In genomic region chr15:79018191-79018590, GRCm38 (mm10) we compare ENCODE assay signal across 22 mouse cellular contexts. TPM values are rescaled to one million over a fixed set of nuclear protein-coding genes. Genes with fewer than 3 reads are reported as not detected.
DNase-seq lines count a peak whose midpoint lies in the region; ATAC-seq and TF ChIP-seq lines count a peak whose summit lies in the region.
"Had no signal": no experiment of that assay in that cellular context is flagged by ENCODE, and none has a peak within 500 bp of the region (broad histone marks: within the 10 kb centered on the region; RNA-seq: fewer than 3 reads in every experiment).

No protein-coding gene starts in this region.

- H3K4me2 ChIP-seq in hindbrain, embryonic 11.5 days (replicated peaks; ENCODE audit: low read depth, low read length), result no peak overlapping the region
- no peak overlapping the region for H3K4me2 ChIP-seq in hindbrain, embryonic 12.5 days (replicated peaks)
- H3K4me2 ChIP-seq in kidney, postnatal 0 days (ENCODE audit: low read length), result no peak overlapping the region
- no peak overlapping the region for H3K4me2 ChIP-seq in forebrain, postnatal 0 days (ENCODE audit: low read depth)
- H3K4me2 ChIP-seq: embryonic facial prominence, embryonic 12.5 days; forebrain, embryonic 13.5 days; heart, embryonic 13.5 days; hindbrain, embryonic 13.5 days had no signal

- H3K9ac ChIP-seq in hindbrain, embryonic 11.5 days (ENCODE audit: low read depth, low read length), result no peak overlapping the region
- H3K9ac ChIP-seq in hindbrain, embryonic 12.5 days, result no peak overlapping the region
- H3K9ac ChIP-seq in kidney, postnatal 0 days (ENCODE audit: low read depth, low read length), result no peak overlapping the region
- H3K9ac ChIP-seq in forebrain, postnatal 0 days, result no peak overlapping the region
- H3K9ac ChIP-seq: embryonic facial prominence, embryonic 12.5 days; forebrain, embryonic 13.5 days; heart, embryonic 13.5 days; hindbrain, embryonic 13.5 days had no signal

- H3K9me3 ChIP-seq in hindbrain, embryonic 11.5 days (ENCODE audit: control insufficient read depth, low read length), result no peaks in the 10 kb centered on the region
- no peaks in the 10 kb centered on the region for H3K9me3 ChIP-seq in hindbrain, embryonic 12.5 days (replicated peaks)
- H3K9me3 ChIP-seq in kidney, postnatal 0 days (replicated peaks; ENCODE audit: low read length), result no peaks in the 10 kb centered on the region
- H3K9me3 ChIP-seq in forebrain, postnatal 0 days (ENCODE audit: low read length), result no peaks in the 10 kb centered on the region
- H3K9me3 ChIP-seq: embryonic facial prominence, embryonic 12.5 days; forebrain, embryonic 13.5 days; heart, embryonic 13.5 days; hindbrain, embryonic 13.5 days had no signal

- H3K4me1 ChIP-seq in hindbrain, embryonic 11.5 days (replicated peaks; ENCODE audit: control insufficient read depth, insufficient read depth, low read length), result peaks cover 1% of the 10 kb centered on the region; the same call in 1 of the 2 replicates
- peaks cover 14% of the 10 kb centered on the region for H3K4me1 ChIP-seq in hindbrain, embryonic 12.5 days
- H3K4me1 ChIP-seq in kidney, postnatal 0 days (replicated peaks; ENCODE audit: insufficient read depth, low read length), result peaks cover 7% of the 10 kb centered on the region; the same call in 1 of the 2 replicates
- H3K4me1 ChIP-seq in forebrain, postnatal 0 days (ENCODE audit: insufficient read depth), result no peaks in the 10 kb centered on the region
- H3K4me1 ChIP-seq: embryonic facial prominence, embryonic 12.5 days had no signal

- WGBS in hindbrain, embryonic 11.5 days, result 46% methylated on average over 4 of the region's 4 CpGs
- 42% methylated on average over 4 of the region's 4 CpGs for WGBS in hindbrain, embryonic 12.5 days
- 12% methylated on average over 4 of the region's 4 CpGs for WGBS in kidney, postnatal 0 days
- 44% methylated on average over 4 of the region's 4 CpGs for WGBS in forebrain, postnatal 0 days

- no peak overlapping the region for H3K4me3 ChIP-seq in hindbrain, embryonic 11.5 days (ENCODE audit: low read depth, low read length)
- H3K4me3 ChIP-seq in hindbrain, embryonic 12.5 days, result no peak overlapping the region
- no peak overlapping the region for H3K4me3 ChIP-seq in kidney, postnatal 0 days (replicated peaks; ENCODE audit: low read depth, low read length)
- no peak overlapping the region for H3K4me3 ChIP-seq in forebrain, postnatal 0 days (ENCODE audit: low read depth, low read length)
- H3K4me3 ChIP-seq: embryonic facial prominence, embryonic 12.5 days; forebrain, embryonic 13.5 days; gastrocnemius, adult 2 months; heart, embryonic 13.5 days; hindbrain, embryonic 13.5 days had no signal

- TF ChIP-seq CTCF in kidney, postnatal 0 days (IDR thresholded peaks at IDR 0.05; ENCODE audit: low read depth), result no peak
- no peak for TF ChIP-seq CTCF in forebrain, postnatal 0 days (IDR thresholded peaks at IDR 0.05; ENCODE audit: low read depth)

- H3K36me3 ChIP-seq in hindbrain, embryonic 11.5 days (ENCODE audit: control insufficient read depth, insufficient read depth, low read length), result no peaks in the 10 kb centered on the region
- no peaks in the 10 kb centered on the region for H3K36me3 ChIP-seq in hindbrain, embryonic 12.5 days
- no peaks in the 10 kb centered on the region for H3K36me3 ChIP-seq in kidney, postnatal 0 days (ENCODE audit: insufficient read depth, low read length)
- no peaks in the 10 kb centered on the region for H3K36me3 ChIP-seq in forebrain, postnatal 0 days (ENCODE audit: insufficient read depth)
- H3K36me3 ChIP-seq: embryonic facial prominence, embryonic 12.5 days; heart, embryonic 13.5 days; hindbrain, embryonic 13.5 days had no signal

- ATAC-seq in hindbrain, embryonic 11.5 days (ENCODE audit: low FRiP score), result 0 out of 2 replicates have a peak, but pooled peaks have one; percentile 40
- no peak for ATAC-seq in hindbrain, embryonic 12.5 days (ENCODE audit: low FRiP score)
- ATAC-seq in kidney, postnatal 0 days (replicated peaks; ENCODE audit: low FRiP score, low read depth), result no peak; the same call in 1 of the 2 replicates
- ATAC-seq in forebrain, postnatal 0 days, result no peak
- ATAC-seq: forebrain, embryonic 13.5 days; hindbrain, postnatal 0 days had no signal

- DNase-seq in hindbrain, embryonic 11.5 days (ENCODE audit: low spot score), result no peak
- peak; percentile 74 for DNase-seq in kidney, postnatal 0 days (ENCODE audit: low spot score)
- DNase-seq in kidney, adult 9 months, result no peak
- DNase-seq in R1 (ENCODE audit: low read depth, low spot score), result peak; percentile 37
- peak; percentile 57 for DNase-seq in retina, embryonic 14.5 days (ENCODE audit: low spot score)
- DNase-seq in forebrain, postnatal 0 days, result no peak
- DNase-seq: adrenal gland, postnatal 10 days; cerebellum, adult 11 months; cerebellum, adult 8-10 months; cerebellum, postnatal 14 days; gastrocnemius, adult 2 months; gastrocnemius, postnatal 25 days; heart, adult 11 months; heart, postnatal 36 days had no signal

- H3K27ac ChIP-seq in hindbrain, embryonic 11.5 days (ENCODE audit: low read depth, low read length), result no peak overlapping the region
- H3K27ac ChIP-seq in hindbrain, embryonic 12.5 days, result no peak overlapping the region
- no peak overlapping the region for H3K27ac ChIP-seq in kidney, postnatal 0 days
- H3K27ac ChIP-seq in forebrain, postnatal 0 days (ENCODE audit: low read depth, low read length), result no peak overlapping the region
- H3K27ac ChIP-seq: embryonic facial prominence, embryonic 12.5 days; forebrain, embryonic 13.5 days; gastrocnemius, adult 2 months; heart, embryonic 13.5 days; hindbrain, embryonic 13.5 days; hindbrain, postnatal 0 days had no signal

- no peaks in the 10 kb centered on the region for H3K27me3 ChIP-seq in hindbrain, embryonic 11.5 days (ENCODE audit: control insufficient read depth, insufficient read depth, low read length)
- H3K27me3 ChIP-seq in hindbrain, embryonic 12.5 days, result no peaks in the 10 kb centered on the region; the same call in 1 of the 2 replicates
- no peaks in the 10 kb centered on the region for H3K27me3 ChIP-seq in kidney, postnatal 0 days (ENCODE audit: insufficient read depth, low read length)
- H3K27me3 ChIP-seq in forebrain, postnatal 0 days (ENCODE audit: insufficient read depth, low read length), result no peaks in the 10 kb centered on the region; the same call in 1 of the 2 replicates
- H3K27me3 ChIP-seq: embryonic facial prominence, embryonic 12.5 days; forebrain, embryonic 13.5 days; heart, embryonic 13.5 days; hindbrain, embryonic 13.5 days had no signal

RNA-seq across cellular contexts. Expression of gene H1f0, which starts 10.1 kb away (rescaled TPM):
- polyA plus RNA-seq in hindbrain, embryonic 11.5 days (2014; fragmentation: Nextera tagmentation; extraction: Ambion mirVana), result 154 and 306 TPM in 2 replicates
- 456 and 488 TPM in 2 replicates for polyA plus RNA-seq in hindbrain, embryonic 12.5 days (2016; fragmentation: Nextera tagmentation; extraction: Ambion mirVana)
- 522 and 524 TPM in 2 replicates for polyA plus RNA-seq in kidney, postnatal 0 days (2015; fragmentation: Nextera tagmentation; extraction: Ambion mirVana)
- 198 and 209 TPM in 2 replicates for total RNA-seq in forebrain, postnatal 0 days (2014; rRNA removed)
- 224 and 248 TPM in 2 replicates for polyA plus RNA-seq in forebrain, postnatal 0 days (2015; fragmentation: Nextera tagmentation; extraction: Ambion mirVana)

RNA-seq across cellular contexts. Expression of gene Galr3, which starts 23.5 kb away (rescaled TPM):
- not detected in 2 replicates for polyA plus RNA-seq in hindbrain, embryonic 11.5 days (2014; fragmentation: Nextera tagmentation; extraction: Ambion mirVana)
- polyA plus RNA-seq in hindbrain, embryonic 12.5 days (2016; fragmentation: Nextera tagmentation; extraction: Ambion mirVana), result not detected in 2 replicates
- polyA plus RNA-seq in kidney, postnatal 0 days (2015; fragmentation: Nextera tagmentation; extraction: Ambion mirVana), result 0.13 and 0.24 TPM in 2 replicates
- 0.62 TPM in 1 of 2 replicates, not detected in the other for total RNA-seq in forebrain, postnatal 0 days (2014; rRNA removed)
- polyA plus RNA-seq in forebrain, postnatal 0 days (2015; fragmentation: Nextera tagmentation; extraction: Ambion mirVana), result 0.12 and 0.20 TPM in 2 replicates
- total RNA-seq: ES-E14; gastrocnemius, adult 2 months; gastrocnemius, postnatal 25 days; heart, postnatal 36 days had no signal
- polyA plus RNA-seq: embryonic facial prominence, embryonic 12.5 days; forebrain, embryonic 13.5 days; heart, embryonic 13.5 days; heart, postnatal 0 days; hindbrain, embryonic 13.5 days had no signal

RNA-seq across cellular contexts. Expression of gene Ankrd54, which starts 44.5 kb away (rescaled TPM):
- polyA plus RNA-seq in hindbrain, embryonic 11.5 days (2014; fragmentation: Nextera tagmentation; extraction: Ambion mirVana), result 56.3 and 59.7 TPM in 2 replicates
- 56.8 and 60.3 TPM in 2 replicates for polyA plus RNA-seq in hindbrain, embryonic 12.5 days (2016; fragmentation: Nextera tagmentation; extraction: Ambion mirVana)
- 42.5 and 42.6 TPM in 2 replicates for polyA plus RNA-seq in kidney, postnatal 0 days (2015; fragmentation: Nextera tagmentation; extraction: Ambion mirVana)
- total RNA-seq in forebrain, postnatal 0 days (2014; rRNA removed), result 43.3 and 50.5 TPM in 2 replicates
- 41.2 and 45.8 TPM in 2 replicates for polyA plus RNA-seq in forebrain, postnatal 0 days (2015; fragmentation: Nextera tagmentation; extraction: Ambion mirVana)

RNA-seq across cellular contexts. Expression of gene Eif3l, which starts 56.8 kb away (rescaled TPM):
- polyA plus RNA-seq in hindbrain, embryonic 11.5 days (2014; fragmentation: Nextera tagmentation; extraction: Ambion mirVana), result 226 and 241 TPM in 2 replicates
- 190 and 196 TPM in 2 replicates for polyA plus RNA-seq in hindbrain, embryonic 12.5 days (2016; fragmentation: Nextera tagmentation; extraction: Ambion mirVana)
- polyA plus RNA-seq in kidney, postnatal 0 days (2015; fragmentation: Nextera tagmentation; extraction: Ambion mirVana), result 199 and 218 TPM in 2 replicates
- 213 and 218 TPM in 2 replicates for total RNA-seq in forebrain, postnatal 0 days (2014; rRNA removed)
- 179 and 191 TPM in 2 replicates for polyA plus RNA-seq in forebrain, postnatal 0 days (2015; fragmentation: Nextera tagmentation; extraction: Ambion mirVana)

Comparison
In these comparisons a context has a peak if more than half of its experiments do, and no peak if none do; other contexts are left out.
1. DNase-seq: peak in kidney, postnatal 0 days (single experiment), R1 (single experiment) and retina, embryonic 14.5 days (single experiment); none in hindbrain, embryonic 11.5 days (single experiment), kidney, adult 9 months (single experiment) and forebrain, postnatal 0 days (single experiment).